Mouse (Mus musculus) WW6 (cell line): Measurements from ENCODE around the gene Cacna1a.
A peak's percentile ranks its signal among the peaks of the same experiment; 100 is the strongest.

Experiments
- DNase-seq: peaks from one replicate; pipeline ENCODE4 v3.0.0-alpha.2; 2013; ENCODE audit warnings: low read depth, low spot score

Cacna1a gene

GRCm38 (mm10) chr8:84635397-84636050 is 247.3 kb downstream of the Cacna1a start:
- DNase-seq, result no peak

GRCm38 (mm10) chr8:84636051-84636691 is 247.9 kb downstream of the Cacna1a start:
- DNase-seq, result no peak

GRCm38 (mm10) chr8:84637946-84638554 is 249.8 kb downstream of the Cacna1a start:
- DNase-seq, result no peak

- DNase-seq, result no peak
These were observed 250.4 kb downstream of the Cacna1a start for GRCm38 (mm10) chr8:84638555-84639161.

GRCm38 (mm10) chr8:84639162-84640009 is 251.1 kb downstream of the Cacna1a start:
- DNase-seq, result peak; percentile 84

GRCm38 (mm10) chr8:84640010-84640588 is 251.9 kb downstream of the Cacna1a start:
- no peak for DNase-seq

- no peak for DNase-seq
These were observed 252.5 kb downstream of the Cacna1a start for GRCm38 (mm10) chr8:84640617-84641294.

- no peak for DNase-seq
These were observed 253.5 kb downstream of the Cacna1a start for GRCm38 (mm10) chr8:84641578-84642361.

- DNase-seq, result no peak
These were observed 254.8 kb downstream of the Cacna1a start for GRCm38 (mm10) chr8:84643019-84643418.

- no peak for DNase-seq
These were observed 258.6 kb downstream of the Cacna1a start for GRCm38 (mm10) chr8:84646800-84647199.

- DNase-seq, result no peak
These were observed 259.2 kb downstream of the Cacna1a start for GRCm38 (mm10) chr8:84647461-84647901.

- DNase-seq, result no peak
These were observed 262.0 kb downstream of the Cacna1a start for GRCm38 (mm10) chr8:84650213-84650612.

- no peak for DNase-seq
These were observed 264.9 kb downstream of the Cacna1a start for GRCm38 (mm10) chr8:84653092-84653631.

GRCm38 (mm10) chr8:84654597-84654996 is 266.4 kb downstream of the Cacna1a start:
- no peak for DNase-seq

- no peak for DNase-seq
These were observed 267.3 kb downstream of the Cacna1a start for GRCm38 (mm10) chr8:84655336-84656190.

- no peak for DNase-seq
These were observed 267.9 kb downstream of the Cacna1a start for GRCm38 (mm10) chr8:84656191-84656525.

- no peak for DNase-seq
These were observed 268.4 kb downstream of the Cacna1a start for GRCm38 (mm10) chr8:84656641-84657126.

- DNase-seq, result no peak
These were observed 269.0 kb downstream of the Cacna1a start for GRCm38 (mm10) chr8:84657203-84657602.
